Mouse (Mus musculus) adrenal gland, adult 18-20 months (tissue): Measurements from ENCODE around the gene Dnaja1. TPM values are rescaled to one million over a fixed set of nuclear protein-coding genes. Genes with fewer than 3 reads are reported as not detected.
A peak's percentile ranks its signal among the peaks of the same experiment; 100 is the strongest.

Experiments used
- DNase-seq, 2 experiments: peaks; one replicate each; pipeline ENCODE4 v3.0.0; 2021 to 2022; ENCODE audit warnings: low spot score in 2 of 2
- long read RNA-seq, 2 experiments: library from polyadenylated mRNA; stranded (forward); transcript quantifications; one replicate each; pipeline ENCODE4 v2.0.0; 2021
- total RNA-seq, 2 experiments: library from RNA; stranded (reverse); gene quantifications; 1 replicate in 1 of 2; 2 replicates in 1 of 2; pipeline ENCODE4 v1.2.3; 2021

The Dnaja1 gene
- total RNA-seq = 100 to 1,000 TPM; 775 to 974 TPM
- long read RNA-seq, experiment 1, full-length matches to known transcripts = 817 of 847 reads
- long read RNA-seq, experiment 1, partial matches to known transcripts = 15 of 847 reads
- long read RNA-seq, experiment 1, other reads (novel, unspliced or antisense) = 15 of 847 reads
- long read RNA-seq, experiment 2, full-length matches to known transcripts = 967 of 1,047 reads
- long read RNA-seq, experiment 2, partial matches to known transcripts = 54 of 1,047 reads
- long read RNA-seq, experiment 2, other reads (novel, unspliced or antisense) = 26 of 1,047 reads

DNA sequence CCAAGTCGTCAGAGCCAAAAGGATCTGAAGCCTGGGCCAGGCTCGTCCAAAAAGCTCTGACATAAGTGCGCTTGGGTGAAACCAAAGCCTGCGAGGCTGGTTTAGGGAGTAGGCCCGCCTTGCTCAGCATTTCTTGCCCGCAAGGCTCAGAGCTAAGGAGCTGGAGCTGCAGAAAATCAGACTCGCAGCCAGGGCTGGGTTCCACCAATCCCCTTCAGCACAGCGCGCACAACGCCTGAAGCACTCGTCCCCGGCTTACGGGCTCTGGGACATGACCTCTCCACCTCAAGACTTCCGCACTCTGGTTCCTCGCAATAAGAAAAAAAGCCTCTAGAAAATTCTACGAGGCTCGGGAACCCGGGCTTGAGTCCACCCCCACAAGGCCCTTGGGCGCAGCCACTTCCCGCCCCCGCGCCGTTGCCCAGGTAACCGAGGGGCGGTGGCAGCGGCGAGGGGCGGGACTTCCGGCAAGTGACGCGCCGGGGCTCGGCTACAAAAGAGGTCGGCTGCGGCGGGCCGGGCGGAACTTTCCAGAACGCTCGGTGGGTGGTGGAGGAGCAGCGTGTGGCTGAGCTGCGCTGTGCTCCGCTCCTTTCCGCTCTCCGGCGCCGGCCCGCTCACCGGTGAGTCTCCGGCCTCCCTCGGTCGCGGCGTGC is at the start of gene Dnaja1:
Gene Dnaja1 (plus strand): TSS at position 140 of the 656 bp plus-strand sequence.
- DNase-seq = peak; percentile 100

DNA sequence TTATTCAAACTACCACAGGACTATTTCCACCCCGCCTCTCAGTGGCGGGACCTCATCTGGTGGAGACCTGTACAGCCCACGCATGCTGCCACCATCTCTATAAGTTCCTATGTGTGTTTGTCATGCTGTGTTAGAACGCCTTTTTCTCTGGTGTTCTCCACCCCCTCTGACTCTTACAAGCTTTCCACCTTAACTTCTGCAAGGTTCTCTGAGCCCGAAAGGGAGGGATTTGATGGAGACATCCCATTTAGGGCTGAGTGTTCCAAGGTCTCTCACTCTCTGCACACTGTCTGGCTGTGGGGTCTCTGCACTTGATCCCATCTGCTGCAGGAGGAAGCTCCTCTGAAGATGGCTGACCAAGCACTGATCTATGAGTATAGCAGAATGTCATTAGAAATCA is 48.4 kb upstream of the Dnaja1 start:
- DNase-seq = no peak

DNA sequence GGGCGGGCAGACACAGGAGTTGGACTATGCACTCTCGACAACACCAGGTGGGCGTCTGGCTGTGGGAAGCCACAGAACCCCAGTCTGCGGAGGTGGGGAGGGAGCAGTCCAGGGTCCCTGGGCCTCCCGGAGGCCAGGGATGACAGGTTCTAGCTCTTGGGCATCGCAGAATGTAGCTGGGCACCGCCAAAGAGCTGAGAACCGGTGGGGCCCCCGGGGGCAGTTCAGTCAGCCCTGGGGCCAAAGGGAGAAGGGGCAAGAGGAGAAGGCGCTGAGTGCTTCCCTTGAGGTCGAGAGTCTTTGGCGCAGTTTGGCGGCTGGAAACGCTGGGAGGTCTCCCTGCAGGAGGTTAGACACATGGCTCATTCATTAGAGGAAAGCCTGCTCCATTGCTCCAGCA is 45.6 kb upstream of the Dnaja1 start:
- no peak for DNase-seq

DNA sequence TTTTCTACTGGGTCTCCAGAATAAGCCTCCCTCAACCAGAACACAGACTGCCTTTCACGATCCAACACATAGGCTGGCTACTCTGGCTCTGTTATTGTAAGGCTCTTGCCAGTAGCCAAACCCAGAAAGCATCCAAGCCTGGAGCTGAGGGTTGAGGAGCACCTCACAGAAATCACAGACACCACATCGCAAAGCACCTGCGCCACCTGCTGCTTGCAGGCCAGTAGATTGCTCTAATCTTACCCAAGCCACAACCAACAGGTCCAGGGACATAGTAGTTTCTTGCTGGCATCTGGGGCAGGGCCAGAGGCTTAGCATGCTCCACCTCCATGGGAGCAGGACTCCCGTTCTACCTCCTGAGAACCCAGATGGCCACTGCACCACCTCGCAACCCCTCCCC is 44.8 kb upstream of the Dnaja1 start:
- DNase-seq = no peak

DNA sequence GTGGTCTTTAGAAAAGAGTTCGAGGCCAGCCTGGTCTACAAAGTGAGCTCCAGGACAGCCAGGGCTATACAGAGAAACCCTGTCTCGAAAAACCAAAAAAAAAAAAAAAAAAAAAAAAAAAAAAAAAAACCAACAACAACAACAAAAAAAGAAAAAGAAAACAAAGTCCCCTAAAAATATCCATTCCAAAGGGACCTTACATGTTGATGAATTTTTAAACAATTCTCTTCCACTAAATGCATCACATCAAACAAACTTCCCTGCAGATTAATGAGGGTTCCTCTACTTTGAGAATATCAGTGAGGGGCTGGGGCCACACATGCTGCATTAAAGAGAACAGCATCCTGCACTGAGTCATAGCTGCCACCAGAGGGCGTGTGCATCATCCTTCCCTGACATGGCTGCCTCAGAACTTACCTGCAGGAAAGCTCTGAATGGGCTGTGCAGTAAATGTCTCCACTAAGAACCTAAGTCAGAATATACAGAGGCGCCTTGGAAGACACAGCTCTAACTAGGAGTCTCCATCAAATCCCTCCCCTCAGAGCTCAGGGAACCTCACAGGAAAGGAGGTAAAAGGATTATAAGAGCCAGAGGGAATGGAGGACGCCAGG is 41.6 kb upstream of the Dnaja1 start:
- DNase-seq = no peak

DNA sequence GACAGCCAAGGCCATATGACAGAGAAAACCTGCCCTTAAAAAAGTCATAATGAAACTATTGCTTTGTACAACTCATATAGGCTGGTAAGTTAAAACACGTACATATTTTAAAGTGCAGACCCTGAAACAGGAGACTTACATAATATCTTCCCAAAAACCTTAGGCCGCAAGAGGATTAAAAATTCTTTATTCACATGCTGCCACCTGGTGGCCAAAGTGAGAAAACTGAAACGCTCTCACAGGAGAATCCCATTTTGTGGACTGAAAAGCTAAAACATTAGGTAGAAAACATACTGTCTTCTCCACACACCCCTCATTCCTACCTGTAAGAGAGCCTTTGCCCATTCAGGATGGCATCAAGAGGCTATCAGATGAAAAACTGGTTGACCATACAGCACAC is 40.0 kb upstream of the Dnaja1 start:
- DNase-seq = peak; percentile 47 to 63

DNA sequence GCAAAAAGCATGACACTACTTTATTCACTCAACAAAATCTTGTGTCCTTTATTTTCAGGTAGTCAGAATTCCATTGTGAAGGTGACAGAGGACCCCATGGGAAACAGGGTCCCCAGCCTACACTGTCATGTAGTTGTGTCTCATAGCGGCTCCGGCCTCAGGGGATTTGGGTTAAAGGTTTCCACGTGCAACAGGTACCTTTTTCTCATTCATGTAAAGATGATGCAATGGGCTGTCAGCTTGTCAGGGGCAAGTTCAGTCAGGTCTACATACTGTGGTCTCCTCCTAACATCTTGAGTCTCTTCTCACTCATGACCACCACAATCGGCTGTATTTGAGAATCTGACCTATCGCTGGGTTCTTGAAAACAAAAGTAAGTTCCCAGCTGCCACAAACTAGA is 39.6 kb upstream of the Dnaja1 start:
- no peak for DNase-seq

DNA sequence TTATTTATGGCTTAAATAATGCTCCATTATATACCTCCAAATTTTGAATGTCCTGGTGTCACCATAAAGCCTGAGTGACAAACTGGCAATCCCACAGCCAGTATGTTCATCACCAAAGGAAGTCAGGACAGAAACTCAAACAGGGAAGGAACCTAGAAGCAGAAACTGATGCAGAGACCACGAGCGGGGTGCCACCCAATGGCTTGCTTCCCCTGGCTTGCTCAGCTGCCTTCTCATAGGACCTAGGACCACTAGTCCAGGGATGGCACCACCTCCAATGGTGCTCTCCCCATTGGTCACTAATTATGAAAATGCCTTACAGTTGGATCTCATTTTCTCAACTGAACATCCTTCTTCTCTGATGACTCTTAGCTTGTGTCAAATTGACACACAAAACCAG is 38.6 kb upstream of the Dnaja1 start:
- no peak for DNase-seq

DNA sequence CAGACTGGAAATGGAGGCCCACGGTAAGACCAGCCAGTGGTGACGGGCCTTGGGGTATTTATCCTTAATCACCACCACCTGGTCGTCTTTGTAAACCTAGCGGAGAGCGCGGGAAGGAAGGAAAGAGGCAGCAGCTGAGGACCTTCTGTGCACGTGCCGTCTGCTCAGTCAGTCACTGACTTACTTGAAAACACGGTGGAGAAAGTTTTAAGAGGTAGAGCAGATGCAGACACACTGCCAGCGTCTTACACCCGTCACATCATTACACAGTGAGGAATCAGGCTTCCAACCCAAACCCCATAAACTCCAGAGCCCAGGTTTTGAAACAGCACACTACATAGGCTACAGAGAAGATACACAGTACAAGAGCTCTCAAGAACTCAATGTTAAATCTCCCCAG is 30.9 kb upstream of the Dnaja1 start:
- DNase-seq = no peak

DNA sequence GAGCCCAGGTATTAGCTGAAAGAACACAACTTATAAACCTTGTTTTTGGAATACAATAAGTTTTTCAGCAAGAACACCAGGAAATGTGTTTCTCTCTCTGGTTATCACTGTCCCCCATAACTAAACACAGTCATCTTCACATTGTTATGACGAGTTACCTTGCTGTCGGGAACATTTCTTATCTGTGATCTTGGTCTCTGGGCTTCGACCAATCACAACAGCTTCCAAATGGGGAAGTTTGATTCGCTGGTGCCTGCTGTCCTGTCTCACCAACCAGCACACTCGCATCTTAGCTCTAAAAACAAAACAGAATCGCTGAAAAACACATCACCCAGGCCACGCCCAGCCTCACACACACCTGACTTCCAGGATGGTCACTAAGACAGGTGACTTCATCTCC is 24.9 kb upstream of the Dnaja1 start:
- DNase-seq = no peak

DNA sequence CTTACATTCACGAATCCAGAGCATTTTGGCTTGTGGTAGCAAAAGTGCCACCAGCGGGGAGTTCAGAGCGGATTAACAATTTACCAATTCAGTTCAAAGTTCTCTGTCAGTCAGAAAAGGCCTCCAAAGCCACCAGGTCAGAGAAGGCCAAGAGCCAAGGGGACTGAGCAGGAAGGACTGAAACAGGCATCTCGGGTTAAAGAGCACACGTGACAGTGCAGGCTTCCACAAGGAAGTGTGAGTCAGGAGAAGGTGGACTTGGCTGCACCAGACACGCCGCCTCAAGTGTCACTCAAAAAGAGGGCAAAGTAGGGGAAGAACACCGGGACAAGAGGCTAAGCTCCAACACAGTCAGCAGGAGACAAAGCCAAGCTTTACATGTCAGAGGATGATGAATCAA is 21.7 kb upstream of the Dnaja1 start:
- no peak for DNase-seq

DNA sequence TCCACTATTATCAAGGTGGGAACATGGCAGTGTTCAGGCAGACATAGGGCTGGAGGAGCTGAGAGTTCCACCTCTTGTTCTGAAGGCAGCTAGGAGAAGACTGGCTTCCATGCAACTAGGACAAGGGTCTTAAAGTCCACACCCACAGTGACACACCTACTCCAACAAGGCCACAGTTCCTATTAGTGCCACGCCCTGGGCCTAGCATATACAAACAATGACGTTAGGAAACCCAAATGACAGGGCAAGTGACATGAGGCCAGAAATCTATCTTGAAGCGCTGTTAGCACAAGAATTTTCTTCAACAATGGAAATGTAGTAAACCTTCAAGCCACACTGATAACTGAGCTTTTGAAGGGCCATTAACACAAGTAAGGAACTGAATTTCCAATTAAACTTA is 20.2 kb upstream of the Dnaja1 start:
- no peak for DNase-seq

DNA sequence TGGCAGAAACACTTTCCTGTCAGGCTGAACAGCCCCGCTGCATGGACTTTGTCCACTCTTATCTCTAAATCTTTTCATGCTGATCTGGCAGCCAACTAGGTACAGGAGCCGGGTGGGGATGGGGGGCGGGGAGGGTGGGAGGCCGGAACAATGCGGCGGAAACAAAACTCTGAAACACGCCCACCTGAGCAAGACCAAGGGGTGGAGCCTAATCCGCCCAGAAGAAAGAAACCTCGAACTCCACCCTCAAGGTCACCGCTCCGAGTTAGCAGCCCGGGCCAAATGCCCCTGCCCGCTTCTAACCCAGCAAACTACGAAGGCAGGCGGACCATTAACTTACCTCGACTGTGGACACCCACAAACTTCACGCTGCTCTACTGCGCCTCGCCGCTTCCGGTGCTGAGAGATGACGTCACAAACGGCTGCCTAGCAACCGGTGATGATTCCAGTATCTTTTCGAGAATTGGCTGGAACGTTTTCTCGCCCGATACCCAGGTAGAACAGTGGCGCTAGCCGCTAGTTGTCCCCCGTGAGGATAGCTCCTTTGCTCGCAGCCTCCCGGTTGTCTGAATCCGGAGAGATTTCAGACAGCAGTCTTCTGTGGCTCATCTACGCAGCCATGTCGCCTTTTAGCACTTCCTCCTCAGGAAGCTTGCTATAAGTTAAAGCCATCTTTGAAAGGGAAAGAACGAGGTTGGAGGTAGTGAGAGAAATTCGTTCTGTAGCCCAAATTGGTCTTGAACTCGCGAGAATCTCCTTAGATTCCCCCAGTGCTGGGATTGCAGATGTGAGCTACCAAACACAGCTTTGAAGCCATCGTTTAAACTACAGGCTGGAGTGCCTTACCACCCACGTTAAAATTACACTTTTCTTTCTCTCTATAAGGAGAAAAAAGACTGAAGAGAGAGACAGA is 18.9 kb upstream of the Dnaja1 start, which contains the start of gene Aptx:
Gene Aptx (minus strand): TSS at position 398 of the 913 bp plus-strand sequence.
- peak; percentile 92 to 96 for DNase-seq

DNA sequence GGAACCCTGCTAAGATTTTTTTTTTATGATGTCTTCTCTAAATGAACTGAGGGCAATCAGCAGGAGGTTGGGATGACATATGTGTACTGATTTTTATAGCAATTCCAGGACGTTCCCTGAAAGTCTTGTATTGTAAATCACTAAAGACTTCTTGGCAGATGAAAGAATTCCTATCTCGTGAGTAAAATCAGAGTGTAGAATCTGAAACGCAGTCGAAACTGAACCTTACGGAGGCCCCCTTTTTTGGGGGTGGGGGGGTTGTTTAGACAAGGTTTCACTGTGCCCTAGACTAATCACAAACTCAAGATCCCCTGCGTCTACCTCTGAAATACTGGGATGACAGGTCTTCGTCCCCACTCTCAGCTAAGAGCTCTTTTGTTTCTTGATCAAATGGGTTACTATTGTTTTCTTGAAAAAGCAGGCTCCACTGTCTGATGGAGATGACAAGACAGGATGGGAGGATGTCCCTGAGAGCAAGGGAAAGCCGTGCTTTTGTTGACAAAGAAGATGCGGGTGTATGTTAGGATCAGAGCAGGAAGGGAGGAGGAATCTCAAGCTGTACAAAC is 18.2 kb upstream of the Dnaja1 start:
- DNase-seq = no peak

DNA sequence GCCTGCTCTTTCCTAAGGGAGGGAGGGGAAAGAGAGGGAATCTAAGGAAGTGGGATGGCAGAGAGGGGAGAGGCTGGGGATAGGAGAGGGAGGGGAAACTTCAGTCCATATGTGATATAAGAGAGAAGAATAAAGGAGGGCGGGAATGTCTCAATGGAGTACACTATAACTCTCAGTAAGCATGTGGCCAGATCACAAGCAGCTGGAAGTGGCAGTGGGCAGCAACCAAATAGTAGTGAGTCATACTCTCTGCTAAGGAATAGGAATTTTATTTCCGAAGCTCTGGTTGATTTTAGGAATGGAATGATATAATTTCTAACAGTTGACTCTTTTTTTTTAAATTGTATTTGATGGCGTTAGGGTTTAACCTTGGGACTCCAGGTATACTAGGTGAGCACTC is 4.8 kb upstream of the Dnaja1 start:
- no peak for DNase-seq

DNA sequence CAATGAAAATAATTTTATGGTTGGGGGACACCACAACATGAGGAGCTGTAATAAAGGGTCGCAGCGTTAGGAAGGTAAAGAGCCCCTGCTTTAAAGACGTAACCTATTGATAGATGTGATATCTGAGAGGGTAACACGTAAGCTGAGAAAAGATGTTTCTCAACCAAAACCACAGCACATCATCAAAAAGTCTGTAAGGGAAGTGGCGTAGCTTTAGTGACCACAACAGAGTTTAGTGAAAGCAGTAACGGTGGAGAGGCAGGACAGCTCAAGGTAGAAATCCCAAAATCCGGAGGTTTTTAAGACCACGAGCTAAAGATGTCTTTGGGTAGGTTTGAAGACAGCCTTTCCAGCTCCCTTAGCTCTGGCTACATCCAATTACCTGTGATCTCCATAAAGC is 1.0 kb upstream of the Dnaja1 start:
- DNase-seq = no peak

DNA sequence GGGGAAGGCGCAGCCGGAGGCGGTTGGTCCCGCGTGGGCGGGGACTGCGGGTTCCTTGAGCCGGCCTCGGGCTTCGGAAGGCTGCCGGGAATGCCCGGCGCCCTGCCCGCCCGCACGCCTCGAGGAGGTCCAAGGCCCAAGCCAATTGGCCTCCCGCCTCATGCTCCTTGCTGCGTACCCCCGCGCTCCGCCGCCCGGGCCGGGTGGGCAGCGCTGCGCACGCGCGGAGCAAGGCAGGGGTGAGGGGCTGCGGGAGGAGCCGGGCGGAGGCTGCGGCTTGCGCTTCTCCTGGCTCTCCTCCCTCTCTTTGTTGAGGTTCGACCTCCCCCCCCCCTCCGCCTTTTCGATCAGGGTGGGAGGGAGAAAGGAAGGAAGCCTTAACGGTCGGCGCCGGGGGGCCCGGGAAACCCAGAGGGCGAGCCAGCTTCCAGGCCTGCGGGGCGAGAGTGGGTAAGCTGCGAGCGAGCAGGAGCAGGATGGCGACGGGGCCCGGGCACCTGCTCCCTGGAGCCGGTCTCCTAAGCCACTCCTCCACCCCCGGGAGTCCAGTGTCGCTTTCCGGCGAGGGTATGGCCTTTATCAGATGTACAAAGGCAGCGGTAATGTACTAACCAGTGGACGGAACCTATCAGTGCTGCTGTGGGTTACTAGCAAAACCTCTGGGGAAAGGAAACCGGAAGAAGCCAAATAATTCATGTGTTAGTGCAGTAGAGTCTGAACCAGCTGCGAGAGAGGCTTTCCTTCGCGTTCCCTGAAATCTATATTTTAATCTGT is 924 bp downstream of the Dnaja1 start:
- DNase-seq = peak in 1 of 2 experiments; percentile 62

DNA sequence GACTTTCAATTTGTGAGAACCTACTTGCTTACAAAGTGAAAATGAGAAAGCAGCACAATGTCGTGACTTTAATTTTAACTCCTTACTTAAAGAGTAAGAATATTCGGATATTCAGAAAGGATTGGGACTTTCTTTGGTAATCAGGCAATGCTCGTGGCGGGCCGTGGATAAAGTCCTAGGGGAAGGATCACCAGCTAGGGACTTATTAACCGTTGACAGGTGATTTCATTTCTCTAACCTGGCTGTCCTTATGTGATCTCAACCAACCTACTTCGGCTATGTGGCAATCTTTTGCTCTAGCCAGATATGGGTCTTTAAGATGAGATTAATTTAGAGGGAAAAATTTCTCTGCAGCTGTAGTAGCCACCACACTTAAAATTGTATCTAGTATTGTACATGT is 3.2 kb downstream of the Dnaja1 start:
- no peak for DNase-seq

DNA sequence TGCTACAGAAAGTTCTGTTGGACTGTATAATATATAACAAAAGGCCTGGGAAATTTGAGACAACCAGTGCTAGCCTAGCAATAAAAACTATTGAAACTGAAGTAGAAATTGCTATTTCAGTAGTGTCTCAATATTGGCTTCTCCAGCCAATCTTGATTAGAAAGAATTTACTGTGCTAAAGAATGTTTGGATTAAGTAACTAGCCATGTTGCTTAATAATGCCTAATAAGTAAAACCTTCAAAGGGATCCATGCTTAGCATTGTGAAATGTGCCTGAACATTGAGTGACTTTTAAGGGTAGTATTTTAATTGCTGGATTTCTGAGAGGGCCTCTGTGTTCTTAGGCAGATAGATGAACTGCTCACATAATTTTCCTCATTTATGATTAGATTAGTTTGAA is 3.6 kb downstream of the Dnaja1 start:
- DNase-seq = no peak

DNA sequence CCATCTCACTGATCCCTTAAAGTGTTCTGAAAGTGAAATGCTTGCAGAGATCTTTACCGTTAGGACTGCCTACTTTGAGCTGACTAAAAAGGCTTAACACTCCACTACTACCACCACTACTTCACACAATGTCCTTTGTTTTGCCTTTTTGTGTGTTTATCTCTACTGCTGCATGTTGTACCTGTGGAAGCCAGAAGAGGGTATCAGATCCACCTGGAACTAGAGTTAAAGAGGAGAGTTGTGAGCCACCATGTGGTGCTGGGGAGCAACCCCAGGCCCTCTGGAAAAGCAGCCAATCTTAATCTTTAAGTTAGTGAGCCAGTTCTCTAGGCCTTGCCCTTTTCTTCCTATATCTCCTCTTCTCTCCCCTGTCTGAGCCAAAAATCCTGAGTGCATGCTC is 5.3 kb downstream of the Dnaja1 start:
- no peak for DNase-seq
